Mouse (Mus musculus) CH12.LX (cell line): Measurements from ENCODE around the gene Cdh9. TPM values are rescaled to one million over a fixed set of nuclear protein-coding genes. Genes with fewer than 3 reads are reported as not detected.

Experiments
- DNase-seq: peaks from one replicate; pipeline ENCODE4 v3.0.0-alpha.2; 2013; ENCODE audit errors: extremely low read depth
- H3K27ac ChIP-seq: 2 replicates; pipeline ENCODE4 v1.5.1; 2012; ENCODE audit warnings: low read depth, mild to moderate bottlenecking, control low read depth, moderate library complexity; ENCODE audit not compliant: insufficient read depth
- H3K27me3 ChIP-seq: replicated peaks from 2 replicates; pipeline ENCODE3; 2012; ENCODE audit warnings: inconsistent platforms
- H3K36me3 ChIP-seq, 2 experiments: replicated peaks in 1 of 2; 2 replicates each; pipeline versions ENCODE3 to v1.6.1; 2012; ENCODE audit warnings: inconsistent platforms in 1 of 2, low read length in 1 of 2, mild to moderate bottlenecking in 1 of 2, mixed read lengths in 1 of 2, moderate library complexity in 1 of 2; ENCODE audit not compliant: control insufficient read depth in 1 of 2, insufficient read depth in 1 of 2
- H3K4me1 ChIP-seq, 2 experiments: 2 replicates each; pipeline ENCODE4 v1.6.1; 2012; ENCODE audit warnings: inconsistent platforms in 1 of 2, moderate library complexity in 1 of 2; ENCODE audit not compliant: insufficient read depth in 2 of 2, control insufficient read depth in 1 of 2
- H3K4me2 ChIP-seq: 2 replicates; pipeline ENCODE4 v1.6.1; 2012; ENCODE audit warnings: low read depth, mild to moderate bottlenecking, control low read depth; ENCODE audit not compliant: poor library complexity, insufficient read depth, severe bottlenecking
- H3K4me3 ChIP-seq, 3 experiments: fragments of 150-350 bp in 1 of 3; sonication (generic) in 1 of 3; replicated peaks in 1 of 3; 2 replicates each; pipeline versions ENCODE3 to v1.5.1; 2011 to 2012; ENCODE audit warnings: low read depth in 2 of 3, low read length in 2 of 3, mild to moderate bottlenecking in 2 of 3, moderate library complexity in 2 of 3, control low read depth in 1 of 3, improper control_type of control experiment in 1 of 3, inconsistent platforms in 1 of 3, mixed read lengths in 1 of 3; ENCODE audit not compliant: poor library complexity in 1 of 3
- H3K79me2 ChIP-seq: replicated peaks from 2 replicates; pipeline ENCODE4 v1.6.1; 2012; ENCODE audit warnings: mild to moderate bottlenecking, moderate library complexity; ENCODE audit not compliant: control insufficient read depth, poor library complexity, insufficient read depth, severe bottlenecking; ENCODE audit errors: extremely low read depth
- H3K9ac ChIP-seq: 2 replicates; pipeline ENCODE4 v1.6.1; 2012; ENCODE audit warnings: low read depth, mild to moderate bottlenecking, control low read depth, moderate library complexity; ENCODE audit not compliant: insufficient read depth
- H3K9me3 ChIP-seq: replicated peaks from 2 replicates; pipeline ENCODE3; 2012; ENCODE audit warnings: low read length, inconsistent platforms, mixed read lengths
- CTCF ChIP-seq, 2 experiments: IDR thresholded peaks in 1 of 2; conservative IDR thresholded peaks in 1 of 2; 2 replicates each; pipeline ENCODE4 v1.5.1; 2011 to 2012; ENCODE audit warnings: low read depth in 2 of 2, low read length in 2 of 2, improper control_type of control experiment in 1 of 2, inconsistent platforms in 1 of 2, mild to moderate bottlenecking in 1 of 2, moderate library complexity in 1 of 2
- HCFC1 ChIP-seq: IDR thresholded peaks from 2 replicates; pipeline ENCODE4 v1.6.1; 2012; ENCODE audit warnings: low read depth, mild to moderate bottlenecking, inconsistent platforms, low read length, improper control_type of control experiment
- IRF4 ChIP-seq: IDR thresholded peaks from 2 replicates; pipeline ENCODE4 v1.6.1; 2014; ENCODE audit warnings: low read depth, mild to moderate bottlenecking, inconsistent platforms, low read length, improper control_type of control experiment
- JUN ChIP-seq: IDR thresholded peaks from 2 replicates; pipeline ENCODE4 v1.6.1; 2011; ENCODE audit warnings: low read depth, mild to moderate bottlenecking, low read length, improper control_type of control experiment, moderate library complexity; ENCODE audit not compliant: insufficient read depth
- MXI1 ChIP-seq: IDR thresholded peaks from 2 replicates; pipeline ENCODE4 v1.6.1; 2011; ENCODE audit warnings: mild to moderate bottlenecking, low read depth, low read length, improper control_type of control experiment
- PAX5 ChIP-seq: IDR thresholded peaks from 2 replicates; pipeline ENCODE4 v1.6.1; 2012; ENCODE audit warnings: low read length, inconsistent platforms, mixed read lengths
- POLR2A ChIP-seq: IDR thresholded peaks from 2 replicates; pipeline ENCODE4 v1.6.1; 2011; ENCODE audit warnings: low read depth, mild to moderate bottlenecking, improper control_type of control experiment, low read length
- SMC3 ChIP-seq: IDR thresholded peaks from 2 replicates; pipeline ENCODE4 v1.6.1; 2011; ENCODE audit warnings: low read depth, low read length, improper control_type of control experiment
- TBP ChIP-seq: conservative IDR thresholded peaks from 2 replicates; pipeline ENCODE4 v1.6.1; 2011; ENCODE audit warnings: low read depth, low read length, improper control_type of control experiment
- TCF12 ChIP-seq: IDR thresholded peaks from 2 replicates; pipeline ENCODE4 v1.6.1; 2014; ENCODE audit warnings: low read depth, mild to moderate bottlenecking, inconsistent platforms, low read length, improper control_type of control experiment
- USF1 ChIP-seq: IDR thresholded peaks from 2 replicates; pipeline ENCODE4 v1.6.1; 2014; ENCODE audit warnings: low read depth, mild to moderate bottlenecking, inconsistent platforms, low read length, improper control_type of control experiment
- USF2 ChIP-seq: conservative IDR thresholded peaks from 2 replicates; pipeline ENCODE4 v1.6.1; 2011; ENCODE audit warnings: low read depth, low read length, improper control_type of control experiment
- ZNF384 ChIP-seq: IDR thresholded peaks from 2 replicates; pipeline ENCODE4 v1.6.1; 2012; ENCODE audit warnings: low read depth, low read length, improper control_type of control experiment, inconsistent platforms
- dilution Hi-C: fragments of 300-500 bp; cut with MboI; formaldehyde crosslinking; loops from 2 replicates; pipeline ENCODE4 v1.14.3; 2020; ENCODE audit warnings: low sequenced_read_pairs; ENCODE audit not compliant: extremely low pct_unique_long_range_greater_than_20kb, extremely low pct_ligation_motif_present
- in situ Hi-C: fragments of 300-500 bp; cut with MboI; formaldehyde crosslinking; loops from 3 replicates; pipeline ENCODE4 v1.14.3; 2019; ENCODE audit warnings: low sequenced_read_pairs, low pct_ligation_motif_present, low pct_unique_long_range_greater_than_20kb, mixed read lengths
- polyA plus RNA-seq: library from polyadenylated mRNA; unstranded; fragments of >175 nt; gene quantifications from 2 replicates; pipeline ENCODE4 v1.2.1, GENCODE M21; 2012; ENCODE audit warnings: low read depth; ENCODE audit not compliant: insufficient read length
- total RNA-seq, 2 experiments: library from RNA; depleted of rRNA; stranded (reverse); fragments of 300-350 nt in 1 of 2; fragments of >200 nt in 1 of 2; gene quantifications; 2 replicates each; pipeline ENCODE4 v1.2.3; 2012 to 2014

The Cdh9 gene
- total and polyA plus RNA-seq, 3 experiments, result not detected

DNA sequence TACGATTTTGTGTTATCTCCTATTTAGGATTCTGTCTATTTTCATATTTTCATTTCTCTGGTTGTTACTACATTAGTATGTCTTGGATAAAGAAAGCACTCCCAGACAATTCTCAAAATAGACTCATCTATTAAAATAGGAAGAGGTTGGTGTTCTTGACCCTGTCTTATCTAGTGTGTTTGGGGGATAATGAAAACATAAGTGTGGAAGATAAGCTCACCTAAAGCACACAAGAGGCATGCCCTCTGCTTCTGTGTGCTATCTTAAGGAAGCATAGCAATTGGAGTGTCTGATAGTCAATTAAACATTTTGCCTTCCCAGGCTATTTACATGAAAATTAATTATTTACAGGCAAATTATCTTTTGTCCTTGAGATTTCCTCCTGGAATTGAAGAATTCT is 18.1 kb downstream of the Cdh9 start:
- dilution Hi-C loops, result no loop called here
- in situ Hi-C loops, result no loop called here
- no peak for DNase-seq

DNA sequence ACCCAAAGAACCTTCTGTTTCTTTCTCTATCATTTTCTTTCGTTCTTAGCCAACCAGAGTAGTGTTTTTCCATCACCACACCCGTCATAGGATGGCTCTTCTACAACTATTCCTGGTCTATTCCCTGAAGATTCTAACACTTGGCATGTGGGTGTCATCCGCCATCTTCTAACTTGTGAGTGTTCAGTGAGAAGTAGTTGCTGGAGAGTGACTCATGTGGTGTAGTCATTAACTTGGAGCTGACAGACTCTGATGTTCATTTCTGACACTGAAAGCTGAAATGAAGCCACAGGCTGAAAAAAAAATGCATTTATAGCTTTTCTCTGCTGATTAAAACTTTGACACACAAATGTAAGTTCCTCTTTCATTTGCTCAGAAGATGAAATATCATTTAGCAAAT is 34.7 kb downstream of the Cdh9 start:
- no peak overlapping the region for H3K9ac ChIP-seq
- no peaks in the 10 kb centered on the region for H3K36me3 ChIP-seq
- H3K27me3 ChIP-seq, result no peaks in the 10 kb centered on the region
- H3K4me1 ChIP-seq, result no peaks in the 10 kb centered on the region
- dilution Hi-C loops (no loop called here), in situ Hi-C loops (no loop called here)
- H3K27ac ChIP-seq, result no peak overlapping the region
- no peak for DNase-seq
- TF ChIP-seq CTCF (conservative IDR thresholded peaks at IDR 0.05 in 1 of 2, IDR thresholded peaks at IDR 0.05 in 1 of 2; ENCODE audit: low read depth in 2 of 2, low read length in 2 of 2), result no peak
- peaks cover 55% of the 10 kb centered on the region for H3K9me3 ChIP-seq
- H3K4me3 ChIP-seq, result no peak overlapping the region
- H3K79me2 ChIP-seq, result no peaks in the 10 kb centered on the region
- H3K4me2 ChIP-seq, result no peak overlapping the region

More for the DNA sequence above, 18.1 kb downstream of the Cdh9 start:
- Histone ChIP-seq H3K36me3 (no peaks in the 10 kb centered on the region), H3K4me1 (no peaks in the 10 kb centered on the region), H3K9ac (no peak overlapping the region), H3K27ac (no peak overlapping the region), H3K9me3 (peaks cover 25% of the 10 kb centered on the region), H3K27me3 (no peaks in the 10 kb centered on the region), H3K4me3 (no peak overlapping the region), H3K79me2 (no peaks in the 10 kb centered on the region), H3K4me2 (no peak overlapping the region)
- no peak for TF ChIP-seq TBP
- no peak for TF ChIP-seq POLR2A
- no peak for TF ChIP-seq USF1
- no peak for TF ChIP-seq TCF12

DNA sequence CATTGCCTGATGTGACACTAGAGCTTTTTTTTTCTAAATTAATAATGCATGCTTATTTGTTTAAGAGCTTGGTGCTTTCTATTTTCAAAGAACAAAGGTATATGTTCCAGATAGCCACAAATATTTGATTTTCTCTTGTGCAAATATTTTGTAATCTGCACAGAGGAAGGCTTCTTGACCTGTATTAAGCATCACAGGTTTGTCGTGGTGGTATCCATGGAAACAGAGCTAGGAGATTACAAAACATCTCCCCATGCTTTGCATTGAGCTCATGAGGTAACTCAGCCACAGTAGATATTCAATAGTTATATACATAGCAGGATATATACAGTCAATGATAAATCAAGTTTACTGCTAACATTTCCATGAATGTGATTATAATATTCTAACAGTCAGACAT is 56.0 kb downstream of the Cdh9 start:
- DNase-seq, result no peak
- no peaks in the 10 kb centered on the region for H3K4me1 ChIP-seq
- H3K4me2 ChIP-seq, result no peak overlapping the region
- TF ChIP-seq JUN (no peak), HCFC1 (no peak), USF1 (no peak), IRF4 (no peak), ZNF384 (no peak), SMC3 (no peak), MXI1 (no peak), USF2 (no peak), PAX5 (no peak)
- no peak overlapping the region for H3K27ac ChIP-seq
- H3K27me3 ChIP-seq, result no peaks in the 10 kb centered on the region
- no peak overlapping the region for H3K9ac ChIP-seq
- dilution Hi-C loops (no loop called here), in situ Hi-C loops (no loop called here)
- H3K79me2 ChIP-seq, result no peaks in the 10 kb centered on the region
- no peak overlapping the region for H3K4me3 ChIP-seq
- H3K9me3 ChIP-seq, result peaks cover 14% of the 10 kb centered on the region
- no peaks in the 10 kb centered on the region for H3K36me3 ChIP-seq
